Mouse (Mus musculus): ENCODE measurements around the gene Memo1. TPM values are rescaled to one million over a fixed set of nuclear protein-coding genes. Genes with fewer than 3 reads are reported as not detected.
"Not testable (repeated sequence)": the region's sequence is repeated elsewhere in the genome, so short reads cannot be mapped to it uniquely, and the experiment has no call there.

Memo1 gene
- total and polyA plus RNA-seq, 3 experiments, result 63.1 to 75.3 TPM; not detected in 1

GRCm38 (mm10) chr17:74300089-74300488 is 4.8 kb upstream of the Memo1 start:
- H3K4me1 ChIP-seq (ENCODE audit: control insufficient read depth in 1 of 2, insufficient read depth in 2 of 2, low read length in 2 of 2), result no peaks in the 10 kb centered on the region
- no peak overlapping the region for H3K4me3 ChIP-seq (ENCODE audit: control insufficient read depth in 1 of 2, insufficient read depth in 1 of 2, low read depth in 2 of 2, low read length in 2 of 2)
- H3K27me3 ChIP-seq (ENCODE audit: control insufficient read depth in 1 of 2, insufficient read depth in 2 of 2, low read length in 2 of 2), result no peaks in the 10 kb centered on the region
- H3K27ac ChIP-seq (ENCODE audit: control insufficient read depth, low read depth, low read length), result no peak overlapping the region
- H3K79me2 ChIP-seq (ENCODE audit: control insufficient read depth, insufficient read depth, low read length, poor library complexity), result peaks cover 2% of the 10 kb centered on the region
- peaks cover 0 to 11% of the 10 kb centered on the region in 2 experiments; a peak in 2 of 4 replicates for H3K36me3 ChIP-seq (ENCODE audit: control insufficient read depth in 1 of 2, insufficient read depth in 2 of 2, low read length in 2 of 2)
- no peak for TF ChIP-seq USF1 (IDR thresholded peaks at IDR 0.05; ENCODE audit: low read depth, low read length)
- TF ChIP-seq TCF12 (IDR thresholded peaks at IDR 0.05; ENCODE audit: low read depth, low read length), result no peak
- no peak for TF ChIP-seq RAD21 (IDR thresholded peaks at IDR 0.05; ENCODE audit: low read depth, low read length)
- TF ChIP-seq GATA1 (IDR thresholded peaks at IDR 0.05; ENCODE audit: low read depth, low read length), result no peak
- no peak for TF ChIP-seq ZNF384 (IDR thresholded peaks at IDR 0.05; ENCODE audit: low read depth, low read length)
- no peak for TF ChIP-seq ELF1 (IDR thresholded peaks at IDR 0.05; ENCODE audit: low read depth, low read length)
- no peak for TF ChIP-seq E2F4 (IDR thresholded peaks at IDR 0.05; ENCODE audit: borderline replicate concordance, low read depth, low read length)
- TF ChIP-seq JUND (IDR thresholded peaks at IDR 0.05; ENCODE audit: low read depth, low read length), result no peak
- no peak for TF ChIP-seq ZKSCAN1 (IDR thresholded peaks at IDR 0.05; ENCODE audit: low read depth, low read length)
- no peak for TF ChIP-seq CHD2 (IDR thresholded peaks at IDR 0.05; ENCODE audit: low read length)
- TF ChIP-seq POLR2AphosphoS5 (IDR thresholded peaks at IDR 0.05; ENCODE audit: borderline replicate concordance, low read depth, low read length), result no peak
- no peak for DNase-seq (ENCODE audit: low read depth, low spot score)
- no peak overlapping the region for H3K9ac ChIP-seq (ENCODE audit: control insufficient read depth, low read depth, low read length, poor library complexity, severe bottlenecking)
- H3K9me3 ChIP-seq (replicated peaks; ENCODE audit: insufficient read depth, low read length), result no peaks in the 10 kb centered on the region

DNA sequence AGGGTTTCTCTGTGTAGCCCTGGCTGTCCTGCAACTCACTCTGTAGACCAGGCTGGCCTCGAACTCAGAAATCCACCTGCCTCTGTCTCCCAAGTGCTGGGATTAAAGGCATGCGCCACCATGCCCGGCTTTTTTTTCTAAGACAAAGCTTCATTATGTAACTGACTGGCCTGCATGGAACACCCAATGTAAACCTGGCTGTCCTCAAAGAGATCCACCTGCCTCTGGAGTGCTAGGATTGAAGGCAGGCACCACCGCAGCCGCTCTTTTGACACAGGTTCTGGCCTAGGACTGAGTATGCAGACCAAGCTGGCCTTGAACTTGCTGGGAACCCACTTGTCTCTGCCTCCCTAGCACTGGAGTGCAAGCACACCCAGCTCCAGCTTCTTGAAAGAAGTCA is 1.7 kb upstream of the Memo1 start:
- not testable (repeated sequence) for H3K9ac ChIP-seq (ENCODE audit: control insufficient read depth, low read depth, low read length, poor library complexity, severe bottlenecking); H3K9me3 ChIP-seq (replicated peaks; ENCODE audit: insufficient read depth, low read length); H3K27ac ChIP-seq (ENCODE audit: control insufficient read depth, low read depth, low read length); DNase-seq (ENCODE audit: low read depth, low spot score); H3K4me3 ChIP-seq (ENCODE audit: control insufficient read depth in 1 of 2, insufficient read depth in 1 of 2, low read depth in 2 of 2, low read length in 2 of 2); H3K4me1 ChIP-seq (ENCODE audit: control insufficient read depth in 1 of 2, insufficient read depth in 2 of 2, low read length in 2 of 2); H3K27me3 ChIP-seq (ENCODE audit: control insufficient read depth in 1 of 2, insufficient read depth in 2 of 2, low read length in 2 of 2)
- Histone ChIP-seq H3K79me2 (ENCODE audit: control insufficient read depth, insufficient read depth, low read length, poor library complexity) (peaks cover 23% of the 10 kb centered on the region), H3K36me3 (ENCODE audit: control insufficient read depth in 1 of 2, insufficient read depth in 2 of 2, low read length in 2 of 2) (peaks cover 3 to 12% of the 10 kb centered on the region in 2 experiments)

GRCm38 (mm10) chr17:74296076-74296823 is 929 bp upstream of the Memo1 start:
- H3K27me3 ChIP-seq (ENCODE audit: control insufficient read depth in 1 of 2, insufficient read depth in 2 of 2, low read length in 2 of 2), result no peaks in the 10 kb centered on the region
- H3K9ac ChIP-seq (ENCODE audit: control insufficient read depth, low read depth, low read length, poor library complexity, severe bottlenecking), result peak overlapping the region; percentile 98
- TF ChIP-seq E2F4 (IDR thresholded peaks at IDR 0.05; ENCODE audit: borderline replicate concordance, low read depth, low read length) (no peak), ZC3H11A (IDR thresholded peaks at IDR 0.05; ENCODE audit: low read depth, low read length) (peak; percentile 78), ETS1 (IDR thresholded peaks at IDR 0.05; ENCODE audit: low read depth, low read length) (peak; percentile 42; the same call in 1 of the 2 replicates), CHD1 (IDR thresholded peaks at IDR 0.05; ENCODE audit: low read depth, low read length) (no peak), MAFK (IDR thresholded peaks at IDR 0.05; ENCODE audit: borderline replicate concordance, low read depth, low read length) (peak; percentile 64; the same call in 1 of the 2 replicates), SMC3 (IDR thresholded peaks at IDR 0.05; ENCODE audit: low read depth, low read length) (peak; percentile 67), CTCF (IDR thresholded peaks at IDR 0.05 in 2 of 3, conservative IDR thresholded peaks at IDR 0.05 in 1 of 3; ENCODE audit: control insufficient read depth in 1 of 3, insufficient read depth in 1 of 3, low read depth in 2 of 3, low read length in 3 of 3, poor library complexity in 1 of 3, severe bottlenecking in 1 of 3) (peak; percentile 37 to 79 (median 69)), ZMIZ1 (IDR thresholded peaks at IDR 0.05; ENCODE audit: low read depth, low read length) (no peak), RAD21 (IDR thresholded peaks at IDR 0.05; ENCODE audit: low read depth, low read length) (peak; percentile 76), MEF2A (IDR thresholded peaks at IDR 0.05; ENCODE audit: extremely low read depth, insufficient replicate concordance, low read depth, low read length, poor library complexity, severe bottlenecking) (no peak), ZKSCAN1 (IDR thresholded peaks at IDR 0.05; ENCODE audit: low read depth, low read length) (no peak), SIN3A (IDR thresholded peaks at IDR 0.05; ENCODE audit: low read length) (0 out of 2 replicates have a peak, but pooled peaks have one; percentile 44), MAX (IDR thresholded peaks at IDR 0.05; ENCODE audit: low read length) (no peak), HCFC1 (IDR thresholded peaks at IDR 0.05; ENCODE audit: low read depth, low read length) (peak; percentile 36; the same call in 1 of the 2 replicates), MYC (IDR thresholded peaks at IDR 0.05; ENCODE audit: low read depth, low read length) (peak; percentile 41; the same call in 1 of the 2 replicates), ZNF384 (IDR thresholded peaks at IDR 0.05; ENCODE audit: low read depth, low read length) (peak; percentile 86), MAZ (IDR thresholded peaks at IDR 0.05; ENCODE audit: low read depth, low read length) (0 out of 2 replicates have a peak, but pooled peaks have one; percentile 35)

More at GRCm38 (mm10) chr17:74296076-74296823, 929 bp upstream of the Memo1 start:
- DNase-seq (ENCODE audit: low read depth, low spot score), result peak; percentile 86
- Histone ChIP-seq H3K27ac (ENCODE audit: control insufficient read depth, low read depth, low read length) (peak overlapping the region; percentile 72), H3K4me1 (ENCODE audit: control insufficient read depth in 1 of 2, insufficient read depth in 2 of 2, low read length in 2 of 2) (peaks cover 7 to 13% of the 10 kb centered on the region in 2 experiments), H3K9me3 (replicated peaks; ENCODE audit: insufficient read depth, low read length) (no peaks in the 10 kb centered on the region), H3K79me2 (ENCODE audit: control insufficient read depth, insufficient read depth, low read length, poor library complexity) (peaks cover 28% of the 10 kb centered on the region), H3K36me3 (ENCODE audit: control insufficient read depth in 1 of 2, insufficient read depth in 2 of 2, low read length in 2 of 2) (peaks cover 2 to 19% of the 10 kb centered on the region in 2 experiments), H3K4me3 (ENCODE audit: control insufficient read depth in 1 of 2, insufficient read depth in 1 of 2, low read depth in 2 of 2, low read length in 2 of 2) (peak overlapping the region; percentile 76 to 87)
